Mouse (Mus musculus): ENCODE measurements around the gene Fbxo4. TPM values are rescaled to one million over a fixed set of nuclear protein-coding genes. Genes with fewer than 3 reads are reported as not detected.

The Fbxo4 gene
- total and polyA plus RNA-seq, 2 experiments from 2014 or later = 9.8 to 11.4 TPM

DNA sequence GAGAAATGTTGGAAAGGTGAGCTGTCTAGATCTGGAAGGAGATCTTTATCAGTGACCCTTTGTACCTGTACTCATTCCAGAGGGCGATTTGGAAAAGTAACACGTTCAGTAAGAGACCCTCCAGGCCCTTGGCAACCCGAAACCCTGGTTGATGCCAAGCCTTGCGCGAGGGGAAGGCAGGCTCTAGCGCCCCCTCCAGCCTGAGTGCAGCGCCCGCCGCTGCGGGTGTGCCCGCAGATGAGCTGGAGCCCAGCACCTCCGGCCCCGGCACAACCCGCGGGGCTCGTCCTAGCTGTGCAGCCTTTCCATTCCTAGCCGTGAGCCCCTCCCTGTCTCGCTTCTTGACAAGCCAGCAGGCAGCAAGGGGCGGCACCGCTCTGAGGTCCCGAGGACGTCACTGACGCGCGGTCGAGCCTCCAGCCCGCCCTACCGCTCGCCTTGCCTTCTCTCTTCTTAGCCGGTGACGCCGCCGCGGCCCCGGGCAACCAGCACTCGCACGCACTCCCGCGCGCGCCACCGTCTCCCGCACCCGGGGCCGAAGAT lies 46.9 kb upstream of the Fbxo4 start, which contains the start of gene Oxct1:
TSS of gene Oxct1 (plus strand) at position 153 of the 543 bp plus-strand sequence.
- Histone ChIP-seq H3K27me3 (ENCODE audit: insufficient read depth, low read length) (no peaks in the 10 kb centered on the region), H3K4me2 (ENCODE audit: low read depth, low read length, poor library complexity, severe bottlenecking) (peak within 1 kb of the TSS; percentile 51), H3K36me3 (ENCODE audit: insufficient read depth, low read length) (no peaks in the 10 kb centered on the region), H3K4me3 (ENCODE audit: low read depth, low read length) (peak within 1 kb of the TSS; percentile 80), H3K9ac (replicated peaks; ENCODE audit: low read length, poor library complexity, severe bottlenecking) (peak within 1 kb of the TSS; percentile 88), H3K27ac (ENCODE audit: low read depth, low read length) (peak within 1 kb of the TSS; percentile 97), H3K4me1 (ENCODE audit: insufficient read depth, low read length) (peaks cover 7% of the 10 kb centered on the region; the same call in 1 of the 2 replicates), H3K9me3 (ENCODE audit: low read length) (no peaks in the 10 kb centered on the region)
- DNase-seq (ENCODE audit: low spot score) (peak; percentile 96), ATAC-seq (ENCODE audit: low FRiP score) (peak; percentile 95)
- WGBS = 0% methylated on average over 37 of the region's 45 CpGs
- peak; percentile 68 for TF ChIP-seq CTCF (IDR thresholded peaks at IDR 0.05)

DNA sequence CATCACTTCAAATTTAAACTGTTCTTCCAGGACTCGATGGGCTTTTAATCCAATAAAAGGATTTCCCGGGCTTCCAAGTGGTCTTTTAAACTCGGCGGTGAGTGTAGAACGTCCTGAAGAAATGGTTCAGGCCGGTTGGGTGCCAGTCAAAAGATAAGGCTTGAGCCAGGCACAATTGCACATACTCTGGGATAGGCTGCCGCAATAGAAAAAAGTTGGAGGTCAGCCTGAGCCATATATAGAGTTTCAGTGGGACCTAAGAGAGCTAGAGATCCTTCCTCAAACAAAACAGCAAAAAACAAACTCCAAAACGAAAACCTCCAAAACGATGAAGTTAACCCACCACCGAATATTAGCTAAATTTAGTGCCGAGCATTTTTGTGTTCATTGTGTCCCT lies 46.1 kb upstream of the Fbxo4 start:
- H3K9ac ChIP-seq (replicated peaks; ENCODE audit: low read length, poor library complexity, severe bottlenecking) = no peak overlapping the region; the same call in 1 of the 2 replicates
- peak overlapping the region; percentile 80; the same call in 1 of the 2 replicates for H3K4me3 ChIP-seq (ENCODE audit: low read depth, low read length)
- no peaks in the 10 kb centered on the region for H3K36me3 ChIP-seq (ENCODE audit: insufficient read depth, low read length)
- WGBS = 38% methylated on average over 11 of the region's 11 CpGs
- DNase-seq (ENCODE audit: low spot score) = no peak
- H3K27me3 ChIP-seq (ENCODE audit: insufficient read depth, low read length) = no peaks in the 10 kb centered on the region
- H3K4me1 ChIP-seq (ENCODE audit: insufficient read depth, low read length) = peaks cover 7% of the 10 kb centered on the region; the same call in 1 of the 2 replicates
- peak overlapping the region; percentile 97; the same call in 1 of the 2 replicates for H3K27ac ChIP-seq (ENCODE audit: low read depth, low read length)
- no peak for ATAC-seq (ENCODE audit: low FRiP score)
- TF ChIP-seq CTCF (IDR thresholded peaks at IDR 0.05) = no peak
- no peaks in the 10 kb centered on the region for H3K9me3 ChIP-seq (ENCODE audit: low read length)
- peak overlapping the region; percentile 51 for H3K4me2 ChIP-seq (ENCODE audit: low read depth, low read length, poor library complexity, severe bottlenecking)

DNA sequence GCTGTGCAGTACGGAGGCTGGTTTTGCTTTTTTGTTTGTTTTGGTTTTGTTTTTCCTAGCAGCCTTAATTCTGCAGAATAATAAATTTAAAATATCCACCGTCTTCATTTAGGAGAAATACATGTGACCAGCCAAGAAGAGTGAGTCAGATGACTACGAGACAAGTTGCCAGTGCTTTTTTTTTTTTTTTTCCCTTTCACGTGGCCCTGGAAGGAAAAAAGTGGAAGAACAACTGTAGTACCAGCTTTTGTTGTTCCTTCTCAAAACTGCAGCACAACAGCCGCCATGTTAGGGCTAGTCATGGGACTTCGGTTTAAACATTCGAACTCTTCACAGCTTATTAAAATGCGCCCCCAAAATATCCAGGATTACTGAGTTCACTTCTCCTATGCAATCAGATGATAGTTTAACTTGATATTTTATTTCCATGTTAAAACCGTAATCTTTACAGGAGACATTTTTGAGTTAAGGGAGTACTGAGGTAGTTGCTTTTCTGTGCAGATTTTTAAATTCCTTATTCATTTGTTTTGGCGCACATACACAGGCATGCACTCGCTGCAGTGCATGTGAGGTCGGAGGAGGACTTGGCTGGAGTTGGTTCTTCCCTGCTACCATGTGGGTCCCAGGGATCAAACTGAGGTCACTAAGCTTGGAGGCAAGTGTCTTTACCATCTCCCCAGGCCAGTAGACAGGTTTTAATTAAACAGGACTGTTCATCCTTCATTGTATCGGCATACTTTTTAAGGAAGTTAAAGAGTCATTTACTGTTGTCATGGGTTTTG lies 45.5 kb upstream of the Fbxo4 start:
- no peak for ATAC-seq (ENCODE audit: low FRiP score)
- Histone ChIP-seq H3K4me1 (ENCODE audit: insufficient read depth, low read length) (peaks cover 7% of the 10 kb centered on the region; the same call in 1 of the 2 replicates), H3K9ac (replicated peaks; ENCODE audit: low read length, poor library complexity, severe bottlenecking) (no peak overlapping the region), H3K27ac (ENCODE audit: low read depth, low read length) (no peak overlapping the region), H3K4me2 (ENCODE audit: low read depth, low read length, poor library complexity, severe bottlenecking) (no peak overlapping the region), H3K4me3 (ENCODE audit: low read depth, low read length) (no peak overlapping the region), H3K27me3 (ENCODE audit: insufficient read depth, low read length) (no peaks in the 10 kb centered on the region), H3K36me3 (ENCODE audit: insufficient read depth, low read length) (no peaks in the 10 kb centered on the region), H3K9me3 (ENCODE audit: low read length) (no peaks in the 10 kb centered on the region)
- DNase-seq (ENCODE audit: low spot score) = no peak
- TF ChIP-seq CTCF (IDR thresholded peaks at IDR 0.05) = no peak
- WGBS = 76% methylated on average over 13 of the region's 13 CpGs

DNA sequence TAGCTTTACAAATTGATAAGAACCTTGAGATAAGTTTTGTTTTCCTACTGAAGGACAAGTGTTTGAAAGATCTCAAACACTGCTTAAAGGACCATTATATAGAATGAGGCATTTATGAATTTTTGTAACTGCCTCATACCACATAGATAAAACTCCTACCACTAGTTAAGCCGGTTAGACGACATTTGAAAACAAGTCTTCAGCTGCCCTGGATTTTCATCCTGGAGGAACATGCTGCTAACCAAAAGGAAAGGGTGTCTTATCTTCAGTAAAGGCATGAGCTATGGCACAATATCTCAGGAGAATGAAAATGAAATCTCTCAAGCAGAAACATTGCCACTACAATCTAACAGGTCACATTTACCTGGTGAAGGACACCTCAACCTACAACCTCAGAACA lies 44.4 kb upstream of the Fbxo4 start:
- DNase-seq (ENCODE audit: low spot score) (no peak), ATAC-seq (ENCODE audit: low FRiP score) (no peak)
- no peak for TF ChIP-seq CTCF (IDR thresholded peaks at IDR 0.05)
- Histone ChIP-seq H3K4me1 (ENCODE audit: insufficient read depth, low read length) (peaks cover 7% of the 10 kb centered on the region; the same call in 1 of the 2 replicates), H3K9me3 (ENCODE audit: low read length) (no peaks in the 10 kb centered on the region), H3K4me2 (ENCODE audit: low read depth, low read length, poor library complexity, severe bottlenecking) (no peak overlapping the region), H3K36me3 (ENCODE audit: insufficient read depth, low read length) (no peaks in the 10 kb centered on the region), H3K27ac (ENCODE audit: low read depth, low read length) (no peak overlapping the region), H3K4me3 (ENCODE audit: low read depth, low read length) (no peak overlapping the region), H3K9ac (replicated peaks; ENCODE audit: low read length, poor library complexity, severe bottlenecking) (no peak overlapping the region), H3K27me3 (ENCODE audit: insufficient read depth, low read length) (no peaks in the 10 kb centered on the region)
- WGBS = 95% methylated on average over 2 of the region's 2 CpGs

DNA sequence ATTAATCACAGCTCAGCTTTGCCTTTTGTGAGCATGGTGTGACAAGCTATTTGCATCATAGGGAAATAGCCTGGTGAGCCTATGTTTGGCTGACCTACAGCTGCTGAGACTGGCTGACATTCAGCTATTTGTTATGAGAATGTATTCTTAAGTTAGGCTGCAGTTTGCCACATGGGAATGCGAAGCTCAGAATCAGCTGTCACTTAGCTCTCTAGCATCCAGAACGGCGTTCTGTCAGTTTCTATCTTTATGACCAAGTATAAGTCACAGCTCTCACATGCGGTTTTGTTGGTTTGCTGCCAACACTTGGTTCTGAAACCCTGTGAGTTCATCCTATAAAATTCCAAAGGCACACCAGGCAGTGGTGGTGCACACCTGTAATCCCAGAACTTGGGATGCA lies 41.3 kb upstream of the Fbxo4 start:
- H3K4me1 ChIP-seq (ENCODE audit: insufficient read depth, low read length) = 0 out of 2 replicates have a peak, but pooled peaks cover under 1% of the 10 kb centered on the region
- no peaks in the 10 kb centered on the region for H3K9me3 ChIP-seq (ENCODE audit: low read length)
- no peak for DNase-seq (ENCODE audit: low spot score)
- 66% methylated on average over 4 of the region's 4 CpGs for WGBS
- ATAC-seq (ENCODE audit: low FRiP score) = no peak
- H3K4me3 ChIP-seq (ENCODE audit: low read depth, low read length) = no peak overlapping the region
- no peak overlapping the region for H3K4me2 ChIP-seq (ENCODE audit: low read depth, low read length, poor library complexity, severe bottlenecking)
- TF ChIP-seq CTCF (IDR thresholded peaks at IDR 0.05) = no peak
- no peaks in the 10 kb centered on the region for H3K27me3 ChIP-seq (ENCODE audit: insufficient read depth, low read length)
- H3K9ac ChIP-seq (replicated peaks; ENCODE audit: low read length, poor library complexity, severe bottlenecking) = no peak overlapping the region
- no peak overlapping the region for H3K27ac ChIP-seq (ENCODE audit: low read depth, low read length)
- no peaks in the 10 kb centered on the region for H3K36me3 ChIP-seq (ENCODE audit: insufficient read depth, low read length)

DNA sequence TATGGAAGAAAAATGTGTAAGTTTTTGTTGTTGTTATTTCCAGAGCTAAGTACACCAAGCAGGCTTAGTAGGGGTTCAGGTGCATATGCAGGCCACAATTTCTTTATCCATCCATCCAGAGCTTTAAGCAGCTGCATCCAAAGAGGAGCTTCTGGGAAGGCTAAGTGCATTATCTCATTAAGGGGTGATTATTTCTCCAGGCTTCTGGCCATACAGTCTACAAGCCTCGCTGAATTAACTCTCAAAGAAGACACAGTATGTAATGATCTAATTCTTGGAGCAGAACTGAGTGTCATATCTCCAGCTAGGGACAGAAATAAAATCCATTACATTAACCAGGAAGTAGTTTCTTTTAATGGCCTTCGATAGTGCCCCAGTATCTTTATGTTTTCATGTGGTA lies 34.5 kb upstream of the Fbxo4 start:
- H3K4me1 ChIP-seq (ENCODE audit: insufficient read depth, low read length) = no peaks in the 10 kb centered on the region
- no peak overlapping the region for H3K9ac ChIP-seq (replicated peaks; ENCODE audit: low read length, poor library complexity, severe bottlenecking)
- H3K27me3 ChIP-seq (ENCODE audit: insufficient read depth, low read length) = no peaks in the 10 kb centered on the region
- no peak overlapping the region for H3K27ac ChIP-seq (ENCODE audit: low read depth, low read length)
- no peak overlapping the region for H3K4me3 ChIP-seq (ENCODE audit: low read depth, low read length)
- H3K9me3 ChIP-seq (ENCODE audit: low read length) = no peaks in the 10 kb centered on the region
- no peak for TF ChIP-seq CTCF (IDR thresholded peaks at IDR 0.05)
- 73% methylated on average over 2 of the region's 2 CpGs for WGBS
- H3K36me3 ChIP-seq (ENCODE audit: insufficient read depth, low read length) = no peaks in the 10 kb centered on the region
- no peak for ATAC-seq (ENCODE audit: low FRiP score)
- DNase-seq (ENCODE audit: low spot score) = no peak
- H3K4me2 ChIP-seq (ENCODE audit: low read depth, low read length, poor library complexity, severe bottlenecking) = no peak overlapping the region
